Mouse (Mus musculus) hindbrain, embryonic 10.5 days (tissue): ENCODE measurements at regions not wholly inside any gene's neighbourhood (a gene's known extent, or its start where the extent isn't known, plus 50 kb on each side); places are given as distances from the start of the nearest gene placed in this dataset.

ENCODE experiments used
- DNase-seq: peaks from one replicate; pipeline ENCODE4 v3.0.0-alpha.2; 2017; ENCODE audit warnings: low spot score
- H3K27ac ChIP-seq: fragments of 300-500 bp; sonication (generic); 2 replicates; pipeline ENCODE4 v1.5.1; 2016; ENCODE audit warnings: mild to moderate bottlenecking, moderate library complexity
- H3K27me3 ChIP-seq: fragments of 300-500 bp; sonication (generic); 2 replicates; pipeline ENCODE4 v1.6.1; 2016; ENCODE audit warnings: mild to moderate bottlenecking; ENCODE audit not compliant: poor library complexity, insufficient read depth, severe bottlenecking
- H3K36me3 ChIP-seq: fragments of 300-500 bp; sonication (generic); 2 replicates; pipeline ENCODE4 v1.6.1; 2016; ENCODE audit warnings: mild to moderate bottlenecking, moderate library complexity
- H3K4me1 ChIP-seq: fragments of 300-500 bp; sonication (generic); replicated peaks from 2 replicates; pipeline ENCODE4 v1.6.1; 2016; ENCODE audit warnings: mild to moderate bottlenecking
- H3K4me3 ChIP-seq: fragments of 300-500 bp; sonication (generic); 2 replicates; pipeline ENCODE4 v1.5.1; 2016; ENCODE audit warnings: mild to moderate bottlenecking, moderate library complexity
- H3K9me3 ChIP-seq: fragments of 300-500 bp; sonication (generic); 2 replicates; pipeline ENCODE4 v1.6.1; 2016; ENCODE audit warnings: mild to moderate bottlenecking, moderate library complexity
- WGBS: fragments of 180-500 bp; shearing (Covaris S2); methylation state at CpG from one replicate; pipeline ENCODE4 v1.1.7; 2016; 5-methylcytosine and 5-hydroxymethylcytosine counted together

- no peak for DNase-seq
- no peaks in the 10 kb centered on the region for H3K27me3 ChIP-seq
- H3K36me3 ChIP-seq, result no peaks in the 10 kb centered on the region
- peaks cover 12% of the 10 kb centered on the region for H3K4me1 ChIP-seq
- no peaks in the 10 kb centered on the region for H3K9me3 ChIP-seq
- no peak overlapping the region for H3K27ac ChIP-seq
- WGBS, result 85% methylated on average over 4 of the region's 4 CpGs
- no peak overlapping the region for H3K4me3 ChIP-seq
Measured at GRCm38 (mm10) chr1:82068571-82068970, 164.3 kb upstream of the Gm9747 start.

- H3K27ac ChIP-seq, result peak overlapping the region; percentile 2; the same call in 1 of the 2 replicates
- 58% methylated on average over 9 of the region's 9 CpGs for WGBS
- H3K27me3 ChIP-seq, result no peaks in the 10 kb centered on the region
- H3K4me3 ChIP-seq, result no peak overlapping the region
- DNase-seq, result no peak
- H3K4me1 ChIP-seq, result peaks cover 9% of the 10 kb centered on the region
- no peaks in the 10 kb centered on the region for H3K9me3 ChIP-seq
- no peaks in the 10 kb centered on the region for H3K36me3 ChIP-seq
Measured at GRCm38 (mm10) chr1:82070181-82071109, 162.5 kb upstream of the Gm9747 start.

- no peaks in the 10 kb centered on the region for H3K27me3 ChIP-seq
- no peak overlapping the region for H3K4me3 ChIP-seq
- WGBS, result 60% methylated on average over 6 of the region's 6 CpGs
- H3K4me1 ChIP-seq, result peaks cover 13% of the 10 kb centered on the region
- H3K9me3 ChIP-seq, result no peaks in the 10 kb centered on the region
- peak overlapping the region; percentile 64; the same call in 1 of the 2 replicates for H3K27ac ChIP-seq
- no peaks in the 10 kb centered on the region for H3K36me3 ChIP-seq
- DNase-seq, result peak; percentile 24
Measured at GRCm38 (mm10) chr1:82089136-82089839, 143.6 kb upstream of the Gm9747 start.

- 95% methylated on average over 2 of the region's 2 CpGs for WGBS
Measured at GRCm38 (mm10) chr1:82095101-82095500, 137.8 kb upstream of the Gm9747 start.

GRCm38 (mm10) chr1:82106756-82107155, 126.2 kb upstream of the Gm9747 start:
- 75% methylated on average over 5 of the region's 5 CpGs for WGBS
- Histone ChIP-seq H3K27me3 (no peaks in the 10 kb centered on the region), H3K36me3 (no peaks in the 10 kb centered on the region), H3K27ac (no peak overlapping the region), H3K4me1 (no peaks in the 10 kb centered on the region), H3K9me3 (no peaks in the 10 kb centered on the region), H3K4me3 (no peak overlapping the region)
- DNase-seq, result no peak

More at GRCm38 (mm10) chr1:82095101-82095500, 137.8 kb upstream of the Gm9747 start:
- H3K36me3 ChIP-seq, result no peaks in the 10 kb centered on the region
- no peaks in the 10 kb centered on the region for H3K9me3 ChIP-seq
- H3K27me3 ChIP-seq, result no peaks in the 10 kb centered on the region
- H3K4me3 ChIP-seq, result no peak overlapping the region
- H3K4me1 ChIP-seq, result no peaks in the 10 kb centered on the region
- DNase-seq, result no peak
- H3K27ac ChIP-seq, result no peak overlapping the region

- Histone ChIP-seq H3K36me3 (no peaks in the 10 kb centered on the region), H3K27ac (no peak overlapping the region), H3K4me3 (no peak overlapping the region), H3K9me3 (no peaks in the 10 kb centered on the region), H3K4me1 (peaks cover 5% of the 10 kb centered on the region; the same call in 1 of the 2 replicates), H3K27me3 (no peaks in the 10 kb centered on the region)
- WGBS, result 95% methylated on average over 1 of the region's 1 CpGs
- no peak for DNase-seq
Measured at GRCm38 (mm10) chr1:82110071-82110635, 122.8 kb upstream of the Gm9747 start.

GRCm38 (mm10) chr1:82112401-82112800, 120.5 kb upstream of the Gm9747 start:
- H3K9me3 ChIP-seq, result no peaks in the 10 kb centered on the region
- 42% methylated on average over 5 of the region's 5 CpGs for WGBS
- H3K4me3 ChIP-seq, result no peak overlapping the region
- peaks cover 5% of the 10 kb centered on the region; the same call in 1 of the 2 replicates for H3K4me1 ChIP-seq
- H3K27me3 ChIP-seq, result no peaks in the 10 kb centered on the region
- peak; percentile 29 for DNase-seq
- no peaks in the 10 kb centered on the region for H3K36me3 ChIP-seq
- H3K27ac ChIP-seq, result no peak overlapping the region

GRCm38 (mm10) chr1:82124503-82124902, 108.4 kb upstream of the Gm9747 start:
- H3K9me3 ChIP-seq, result no peaks in the 10 kb centered on the region
- no peaks in the 10 kb centered on the region for H3K4me1 ChIP-seq
- DNase-seq, result no peak
- no peak overlapping the region for H3K27ac ChIP-seq
- 73% methylated on average over 5 of the region's 5 CpGs for WGBS
- no peaks in the 10 kb centered on the region for H3K36me3 ChIP-seq
- no peaks in the 10 kb centered on the region for H3K27me3 ChIP-seq
- no peak overlapping the region for H3K4me3 ChIP-seq

- H3K4me3 ChIP-seq, result no peak overlapping the region
- H3K4me1 ChIP-seq, result 0 out of 2 replicates have a peak, but pooled peaks cover 3% of the 10 kb centered on the region
- no peak overlapping the region for H3K27ac ChIP-seq
- no peaks in the 10 kb centered on the region for H3K27me3 ChIP-seq
- WGBS, result 65% methylated on average over 5 of the region's 5 CpGs
- no peaks in the 10 kb centered on the region for H3K36me3 ChIP-seq
- no peak for DNase-seq
- no peaks in the 10 kb centered on the region for H3K9me3 ChIP-seq
Measured at GRCm38 (mm10) chr1:82129700-82130275, 103.1 kb upstream of the Gm9747 start.

- no peaks in the 10 kb centered on the region for H3K27me3 ChIP-seq
- no peak overlapping the region for H3K27ac ChIP-seq
- DNase-seq, result no peak
- no peaks in the 10 kb centered on the region for H3K36me3 ChIP-seq
- 74% methylated on average over 6 of the region's 6 CpGs for WGBS
- H3K4me3 ChIP-seq, result no peak overlapping the region
- 0 out of 2 replicates have a peak, but pooled peaks cover 3% of the 10 kb centered on the region for H3K4me1 ChIP-seq
- no peaks in the 10 kb centered on the region for H3K9me3 ChIP-seq
Measured at GRCm38 (mm10) chr1:82132536-82132935, 100.4 kb upstream of the Gm9747 start.

GRCm38 (mm10) chr1:82134938-82135337, 98.0 kb upstream of the Gm9747 start:
- 0 out of 2 replicates have a peak, but pooled peaks cover 3% of the 10 kb centered on the region for H3K4me1 ChIP-seq
- no peak for DNase-seq
- H3K27me3 ChIP-seq, result no peaks in the 10 kb centered on the region
- no peaks in the 10 kb centered on the region for H3K36me3 ChIP-seq
- WGBS, result 91% methylated on average over 2 of the region's 2 CpGs
- no peak overlapping the region for H3K27ac ChIP-seq
- no peaks in the 10 kb centered on the region for H3K9me3 ChIP-seq
- no peak overlapping the region for H3K4me3 ChIP-seq

GRCm38 (mm10) chr1:82135761-82136331, 97.1 kb upstream of the Gm9747 start:
- Histone ChIP-seq H3K4me1 (0 out of 2 replicates have a peak, but pooled peaks cover 3% of the 10 kb centered on the region), H3K27ac (no peak overlapping the region), H3K9me3 (no peaks in the 10 kb centered on the region), H3K4me3 (no peak overlapping the region), H3K36me3 (no peaks in the 10 kb centered on the region), H3K27me3 (no peaks in the 10 kb centered on the region)
- no peak for DNase-seq
- 85% methylated on average over 8 of the region's 8 CpGs for WGBS
